Mouse (Mus musculus): ENCODE measurements around the gene Atp6v1f. TPM values are rescaled to one million over a fixed set of nuclear protein-coding genes. Genes with fewer than 3 reads are reported as not detected.
A peak's percentile ranks its signal among the peaks of the same experiment; 100 is the strongest.

The Atp6v1f gene
- polyA plus RNA-seq, 1 experiment from 2014 or later = 199 TPM

DNA sequence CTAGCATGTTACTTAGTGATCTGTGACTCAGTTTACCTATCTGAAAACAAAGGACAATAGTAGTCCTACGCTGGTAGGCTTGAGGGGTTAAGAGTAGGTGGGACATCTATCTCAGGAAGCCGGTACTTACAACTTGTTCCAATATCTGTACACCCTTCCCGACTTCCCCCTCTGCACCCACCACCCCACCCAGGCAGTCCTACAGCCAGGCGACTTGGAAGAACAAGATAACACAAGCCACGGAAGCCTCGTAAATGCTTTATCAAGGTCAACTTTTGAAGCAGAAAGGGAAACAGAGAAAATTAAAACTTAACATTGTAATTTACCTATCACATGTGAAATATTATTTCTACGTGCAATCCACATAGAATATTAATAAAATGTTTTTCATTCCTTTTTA lies 32.7 kb downstream of the Atp6v1f start:
- Histone ChIP-seq H3K9me3 (no peaks in the 10 kb centered on the region), H3K27ac (replicated peaks) (no peak overlapping the region), H3K4me2 (no peak overlapping the region), H3K27me3 (replicated peaks) (peaks cover 36% of the 10 kb centered on the region), H3K4me3 (no peak overlapping the region), H3K36me3 (peaks cover 8% of the 10 kb centered on the region), H3K4me1 (peaks cover 7% of the 10 kb centered on the region; the same call in 1 of the 2 replicates), H3K9ac (no peak overlapping the region)
- ATAC-seq (ENCODE audit: extremely low read depth, insufficient number of reproducible peaks, low FRiP score, low TSS enrichment) = no peak
- WGBS = 70% methylated on average over 7 of the region's 7 CpGs

- H3K27me3 ChIP-seq (replicated peaks) = peaks cover 30% of the 10 kb centered on the region
- no peak overlapping the region for H3K4me3 ChIP-seq
- no peak overlapping the region for H3K9ac ChIP-seq
- H3K27ac ChIP-seq (replicated peaks) = no peak overlapping the region
- H3K9me3 ChIP-seq = no peaks in the 10 kb centered on the region
- H3K4me2 ChIP-seq = no peak overlapping the region
- ATAC-seq (ENCODE audit: extremely low read depth, insufficient number of reproducible peaks, low FRiP score, low TSS enrichment) = no peak
- WGBS = 83% methylated on average over 6 of the region's 6 CpGs
- peaks cover 9% of the 10 kb centered on the region for H3K36me3 ChIP-seq
- peaks cover 5% of the 10 kb centered on the region for H3K4me1 ChIP-seq
Observed at GRCm38 (mm10) chr6:29500810-29501209, 33.3 kb downstream of the Atp6v1f start.

DNA sequence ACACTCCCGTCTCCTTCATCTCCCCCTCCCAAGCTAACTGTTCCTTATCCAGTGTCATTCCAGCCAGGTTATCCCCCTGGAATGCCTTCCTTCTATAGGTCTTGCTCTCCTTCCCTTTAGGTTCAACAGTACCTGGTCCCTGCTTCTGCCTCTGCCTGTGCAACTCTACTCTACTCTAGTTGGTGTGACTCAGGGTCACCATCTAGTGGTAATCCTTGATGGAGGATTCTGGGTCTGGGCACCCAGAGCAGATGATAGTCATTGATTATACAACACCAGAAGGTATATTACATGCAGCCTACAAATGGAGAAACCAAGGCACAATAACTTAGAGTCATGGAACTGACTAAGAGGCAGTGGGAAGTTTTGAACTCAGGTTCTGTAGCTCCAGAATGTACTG lies 34.1 kb downstream of the Atp6v1f start:
- peaks cover 29% of the 10 kb centered on the region for H3K27me3 ChIP-seq (replicated peaks)
- H3K4me1 ChIP-seq = peaks cover 7% of the 10 kb centered on the region
- H3K36me3 ChIP-seq = peaks cover 8% of the 10 kb centered on the region; the same call in 1 of the 2 replicates
- H3K9ac ChIP-seq = no peak overlapping the region
- no peak for ATAC-seq (ENCODE audit: extremely low read depth, insufficient number of reproducible peaks, low FRiP score, low TSS enrichment)
- H3K4me3 ChIP-seq = no peak overlapping the region
- 77% methylated on average over 1 of the region's 1 CpGs for WGBS
- H3K9me3 ChIP-seq = no peaks in the 10 kb centered on the region
- no peak overlapping the region for H3K27ac ChIP-seq (replicated peaks)
- H3K4me2 ChIP-seq = no peak overlapping the region

DNA sequence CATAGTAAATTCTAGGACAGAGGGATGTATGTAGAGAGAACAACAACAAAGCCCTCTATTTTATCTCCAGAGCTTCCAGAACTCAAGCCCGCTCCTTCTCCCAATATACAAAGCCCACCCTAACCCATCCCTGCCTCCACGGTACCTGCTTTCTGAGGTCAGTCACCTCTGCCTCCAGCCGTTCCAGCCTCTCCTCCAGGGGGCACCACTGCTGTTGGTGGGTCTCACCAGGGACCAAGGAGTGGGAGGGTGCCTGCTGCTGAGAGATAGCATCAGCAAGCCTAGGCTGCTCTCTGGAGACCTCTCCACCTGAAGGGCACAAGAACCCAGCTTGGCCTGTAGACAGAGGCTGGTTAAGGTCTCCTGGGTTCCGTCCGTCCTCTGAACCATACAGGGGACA lies 38.0 kb downstream of the Atp6v1f start:
- no peak overlapping the region for H3K9ac ChIP-seq
- no peak overlapping the region for H3K27ac ChIP-seq (replicated peaks)
- H3K4me2 ChIP-seq = no peak overlapping the region
- H3K9me3 ChIP-seq = no peaks in the 10 kb centered on the region
- WGBS = 81% methylated on average over 5 of the region's 5 CpGs
- 0 out of 2 replicates have a peak, but pooled peaks cover 4% of the 10 kb centered on the region for H3K36me3 ChIP-seq
- peaks cover 24% of the 10 kb centered on the region for H3K4me1 ChIP-seq
- peaks cover 11% of the 10 kb centered on the region for H3K27me3 ChIP-seq (replicated peaks)
- ATAC-seq (ENCODE audit: extremely low read depth, insufficient number of reproducible peaks, low FRiP score, low TSS enrichment) = no peak
- no peak overlapping the region for H3K4me3 ChIP-seq

GRCm38 (mm10) chr6:29506834-29507233 lies 39.3 kb downstream of the Atp6v1f start:
- Histone ChIP-seq H3K27me3 (replicated peaks) (peaks cover 11% of the 10 kb centered on the region), H3K9ac (peak overlapping the region; percentile 79), H3K9me3 (no peaks in the 10 kb centered on the region), H3K4me1 (peaks cover 24% of the 10 kb centered on the region), H3K4me3 (peak overlapping the region; percentile 71), H3K36me3 (0 out of 2 replicates have a peak, but pooled peaks cover 4% of the 10 kb centered on the region), H3K27ac (replicated peaks) (no peak overlapping the region), H3K4me2 (peak overlapping the region; percentile 86)
- WGBS = 24% methylated on average over 8 of the region's 8 CpGs
- ATAC-seq (ENCODE audit: extremely low read depth, insufficient number of reproducible peaks, low FRiP score, low TSS enrichment) = no peak

- Histone ChIP-seq H3K36me3 (0 out of 2 replicates have a peak, but pooled peaks cover 4% of the 10 kb centered on the region), H3K9me3 (no peaks in the 10 kb centered on the region), H3K27ac (replicated peaks) (no peak within 1 kb of the TSS), H3K4me1 (peaks cover 24% of the 10 kb centered on the region), H3K4me2 (peak within 1 kb of the TSS; percentile 86), H3K4me3 (peak within 1 kb of the TSS; percentile 71), H3K9ac (peak within 1 kb of the TSS; percentile 79), H3K27me3 (replicated peaks) (peaks cover 11% of the 10 kb centered on the region)
- under 1% methylated on average over 47 of the region's 47 CpGs for WGBS
- ATAC-seq (ENCODE audit: extremely low read depth, insufficient number of reproducible peaks, low FRiP score, low TSS enrichment) = peak; percentile 19; the same call in 1 of the 2 replicates
Observed at GRCm38 (mm10) chr6:29507447-29508309, 40.2 kb downstream of the Atp6v1f start, which contains the start of gene Kcp. TSS of gene Kcp (minus strand) at chr6:29507952.

GRCm38 (mm10) chr6:29509086-29509485 lies 41.6 kb downstream of the Atp6v1f start:
- Histone ChIP-seq H3K27ac (replicated peaks) (peak overlapping the region; percentile 53; the same call in 1 of the 2 replicates), H3K9ac (no peak overlapping the region), H3K4me2 (no peak overlapping the region), H3K9me3 (no peaks in the 10 kb centered on the region), H3K4me1 (peaks cover 35% of the 10 kb centered on the region), H3K4me3 (no peak overlapping the region), H3K27me3 (replicated peaks) (peaks cover 11% of the 10 kb centered on the region), H3K36me3 (0 out of 2 replicates have a peak, but pooled peaks cover 4% of the 10 kb centered on the region)
- ATAC-seq (ENCODE audit: extremely low read depth, insufficient number of reproducible peaks, low FRiP score, low TSS enrichment) = no peak
- 44% methylated on average over 2 of the region's 2 CpGs for WGBS

DNA sequence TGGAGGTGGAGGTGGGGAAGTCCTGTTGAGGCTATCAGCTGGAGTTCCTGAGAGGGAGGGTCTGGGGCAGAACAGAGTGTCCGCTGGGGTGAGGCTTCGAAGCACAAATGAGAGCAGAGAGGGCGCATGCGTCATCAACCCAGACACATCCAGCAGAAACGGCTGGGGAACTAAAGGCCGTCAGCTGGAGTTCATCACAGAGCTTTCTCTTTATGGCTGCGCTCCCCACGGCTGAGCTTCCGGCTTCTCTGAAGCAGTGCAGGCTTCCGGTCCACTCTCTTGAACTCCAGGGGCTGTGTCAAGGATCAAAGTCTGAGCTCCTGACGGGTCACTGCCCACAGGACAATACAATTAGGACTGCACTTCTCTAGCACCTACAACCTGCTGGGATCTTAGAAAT lies 45.8 kb downstream of the Atp6v1f start:
- no peak for ATAC-seq (ENCODE audit: extremely low read depth, insufficient number of reproducible peaks, low FRiP score, low TSS enrichment)
- Histone ChIP-seq H3K27me3 (replicated peaks) (no peaks in the 10 kb centered on the region), H3K4me1 (peaks cover 20% of the 10 kb centered on the region), H3K27ac (replicated peaks) (peak overlapping the region; percentile 60), H3K9ac (peak overlapping the region; percentile 65), H3K4me3 (peak overlapping the region; percentile 30), H3K36me3 (no peaks in the 10 kb centered on the region), H3K4me2 (peak overlapping the region; percentile 63), H3K9me3 (no peaks in the 10 kb centered on the region)
- 2% methylated on average over 11 of the region's 11 CpGs for WGBS

DNA sequence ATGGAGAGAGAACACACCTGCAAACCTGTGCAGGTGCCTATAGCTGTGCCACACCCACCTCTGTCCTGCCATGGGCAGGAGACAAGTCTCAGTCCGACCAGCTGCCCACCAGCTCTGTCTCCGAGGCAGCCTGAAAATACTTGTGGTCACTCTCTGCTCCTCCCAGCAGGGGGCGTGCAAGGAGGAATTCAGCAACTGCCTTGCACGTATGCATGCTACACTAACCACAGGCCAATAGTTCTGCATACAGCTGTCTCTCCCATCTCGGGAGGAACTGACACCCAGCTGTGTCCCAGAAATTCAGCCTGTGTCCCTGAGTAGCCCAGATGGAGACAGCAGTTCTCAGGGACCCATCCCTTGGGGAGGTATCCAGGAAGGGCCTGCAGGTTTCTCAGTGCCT lies 49.6 kb downstream of the Atp6v1f start:
- ATAC-seq (ENCODE audit: extremely low read depth, insufficient number of reproducible peaks, low FRiP score, low TSS enrichment) = no peak; the same call in 1 of the 2 replicates
- WGBS = 3% methylated on average over 5 of the region's 5 CpGs
- Histone ChIP-seq H3K4me1 (peaks cover 14% of the 10 kb centered on the region), H3K4me3 (no peak overlapping the region), H3K9ac (no peak overlapping the region), H3K9me3 (peaks cover 6% of the 10 kb centered on the region; the same call in 1 of the 2 replicates), H3K4me2 (no peak overlapping the region), H3K27me3 (replicated peaks) (no peaks in the 10 kb centered on the region; the same call in 1 of the 2 replicates), H3K27ac (replicated peaks) (no peak overlapping the region), H3K36me3 (no peaks in the 10 kb centered on the region)
